Mouse (Mus musculus): ENCODE results near the gene Jph2. TPM values are rescaled to one million over a fixed set of nuclear protein-coding genes. Genes with fewer than 3 reads are reported as not detected.

The Jph2 gene
- total and polyA plus RNA-seq, 3 experiments = 193 to 391 (median 389) TPM

GRCm38 (mm10) chr2:163422895-163423660 lies 25.3 kb upstream of the Jph2 start:
- Histone ChIP-seq H3K9ac (ENCODE audit: low read depth, low read length) (no peak overlapping the region), H3K4me1 (ENCODE audit: control insufficient read depth, insufficient read depth, low read length) (peaks cover 5% of the 10 kb centered on the region), H3K4me3 (no peak overlapping the region), H3K27ac (no peak overlapping the region), H3K79me2 (replicated peaks; ENCODE audit: control insufficient read depth, insufficient read depth, low read length) (peaks cover 3% of the 10 kb centered on the region; the same call in 1 of the 2 replicates), H3K36me3 (ENCODE audit: control insufficient read depth, insufficient read depth, low read length) (peaks cover 6% of the 10 kb centered on the region; the same call in 1 of the 2 replicates), H3K27me3 (ENCODE audit: control insufficient read depth, insufficient read depth, low read length) (no peaks in the 10 kb centered on the region)
- WGBS = 56% methylated on average over 9 of the region's 9 CpGs
- DNase-seq = no peak
- intact Hi-C loops (cut with DNase I) = no loop called here
- TF ChIP-seq CTCF (IDR thresholded peaks at IDR 0.05) (no peak), POLR2A (IDR thresholded peaks at IDR 0.05; ENCODE audit: insufficient read depth, low read depth, low read length) (no peak), EP300 (IDR thresholded peaks at IDR 0.05; ENCODE audit: insufficient read depth, low read depth, low read length) (no peak)

DNA sequence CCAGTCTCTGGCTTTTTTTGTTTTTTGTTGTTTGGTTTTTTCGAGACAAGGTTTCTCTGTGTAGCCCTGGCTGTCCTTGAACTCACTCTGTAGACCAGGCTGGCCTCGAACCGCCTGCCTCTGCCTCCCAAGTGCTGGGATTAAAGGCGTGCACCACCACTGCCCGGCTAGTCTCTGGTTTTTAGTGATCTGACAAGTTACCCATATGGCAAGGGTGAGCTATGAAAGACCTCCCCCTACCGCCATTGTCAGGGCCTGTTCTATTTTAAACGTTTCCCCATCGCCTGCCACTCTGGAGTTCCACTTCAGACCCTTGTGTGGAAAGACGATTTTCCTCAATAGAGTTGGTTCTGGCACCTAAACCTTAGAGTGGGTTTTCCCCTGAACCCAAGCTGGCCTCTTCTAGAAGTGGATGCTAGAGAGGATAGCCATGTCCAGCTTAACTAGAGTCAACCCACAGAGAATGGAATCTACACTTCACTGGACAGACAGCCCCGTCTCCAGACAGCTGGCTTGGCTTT lies 22.6 kb upstream of the Jph2 start:
- H3K27me3 ChIP-seq (ENCODE audit: control insufficient read depth, insufficient read depth, low read length) = no peaks in the 10 kb centered on the region
- peaks cover 14% of the 10 kb centered on the region for H3K36me3 ChIP-seq (ENCODE audit: control insufficient read depth, insufficient read depth, low read length)
- DNase-seq = peak in 1 of 2 experiments; percentile 11
- WGBS = 8% methylated on average over 10 of the region's 10 CpGs
- H3K4me1 ChIP-seq (ENCODE audit: control insufficient read depth, insufficient read depth, low read length) = peaks cover 8% of the 10 kb centered on the region
- H3K4me3 ChIP-seq = peak overlapping the region; percentile 95
- TF ChIP-seq EP300 (IDR thresholded peaks at IDR 0.05; ENCODE audit: insufficient read depth, low read depth, low read length) (no peak), POLR2A (IDR thresholded peaks at IDR 0.05; ENCODE audit: insufficient read depth, low read depth, low read length) (no peak), CTCF (IDR thresholded peaks at IDR 0.05) (no peak)
- intact Hi-C loops (cut with DNase I) = loop anchor here (2.0 kb wide), 1 partner anchor 52 kb away; the partner anchor contains the start of gene Fitm2
- peak overlapping the region; percentile 91 for H3K27ac ChIP-seq
- peaks cover 3% of the 10 kb centered on the region; the same call in 1 of the 2 replicates for H3K79me2 ChIP-seq (replicated peaks; ENCODE audit: control insufficient read depth, insufficient read depth, low read length)
- H3K9ac ChIP-seq (ENCODE audit: low read depth, low read length) = peak overlapping the region; percentile 43

- Histone ChIP-seq H3K9ac (ENCODE audit: low read depth, low read length) (peak overlapping the region; percentile 86), H3K36me3 (ENCODE audit: control insufficient read depth, insufficient read depth, low read length) (peaks cover 20% of the 10 kb centered on the region), H3K4me3 (peak overlapping the region; percentile 100), H3K27me3 (ENCODE audit: control insufficient read depth, insufficient read depth, low read length) (no peaks in the 10 kb centered on the region), H3K4me1 (ENCODE audit: control insufficient read depth, insufficient read depth, low read length) (peaks cover 8% of the 10 kb centered on the region), H3K79me2 (replicated peaks; ENCODE audit: control insufficient read depth, insufficient read depth, low read length) (peaks cover 3% of the 10 kb centered on the region; the same call in 1 of the 2 replicates), H3K27ac (peak overlapping the region; percentile 95)
- TF ChIP-seq POLR2A (IDR thresholded peaks at IDR 0.05; ENCODE audit: insufficient read depth, low read depth, low read length) (peak; percentile 97), EP300 (IDR thresholded peaks at IDR 0.05; ENCODE audit: insufficient read depth, low read depth, low read length) (peak; percentile 58; the same call in 1 of the 2 replicates), CTCF (IDR thresholded peaks at IDR 0.05) (peak; percentile 65)
- under 1% methylated on average over 62 of the region's 71 CpGs for WGBS
- intact Hi-C loops (cut with DNase I) = loop anchor here (2.0 to 10.0 kb wide), 3 partner anchors 53 to 485 kb away; partner anchors contain the start of genes Fitm2, Srsf6 and Tox2
- peak; percentile 99 to 100 for DNase-seq
Measured at GRCm38 (mm10) chr2:163419346-163420045, 21.7 kb upstream of the Jph2 start.

GRCm38 (mm10) chr2:163418841-163419345 lies 21.1 kb upstream of the Jph2 start:
- Histone ChIP-seq H3K4me3 (peak overlapping the region; percentile 100), H3K4me1 (ENCODE audit: control insufficient read depth, insufficient read depth, low read length) (peaks cover 8% of the 10 kb centered on the region), H3K36me3 (ENCODE audit: control insufficient read depth, insufficient read depth, low read length) (peaks cover 25% of the 10 kb centered on the region), H3K27ac (peak overlapping the region; percentile 95), H3K79me2 (replicated peaks; ENCODE audit: control insufficient read depth, insufficient read depth, low read length) (peaks cover 3% of the 10 kb centered on the region; the same call in 1 of the 2 replicates), H3K9ac (ENCODE audit: low read depth, low read length) (peak overlapping the region; percentile 86), H3K27me3 (ENCODE audit: control insufficient read depth, insufficient read depth, low read length) (no peaks in the 10 kb centered on the region)
- DNase-seq = no peak
- TF ChIP-seq POLR2A (IDR thresholded peaks at IDR 0.05; ENCODE audit: insufficient read depth, low read depth, low read length) (no peak), CTCF (IDR thresholded peaks at IDR 0.05) (no peak), EP300 (IDR thresholded peaks at IDR 0.05; ENCODE audit: insufficient read depth, low read depth, low read length) (no peak)
- intact Hi-C loops (cut with DNase I) = loop anchor here (10.0 kb wide), 2 partner anchors 214 to 484 kb away; partner anchors contain the start of genes Srsf6 and Tox2
- under 1% methylated on average over 45 of the region's 50 CpGs for WGBS

- H3K9ac ChIP-seq (ENCODE audit: low read depth, low read length) = no peak overlapping the region
- intact Hi-C loops (cut with DNase I) = loop anchor here (10.0 kb wide), 2 partner anchors 213 to 483 kb away; partner anchors contain the start of genes Srsf6 and Tox2
Measured at GRCm38 (mm10) chr2:163417830-163418229, 20.0 kb upstream of the Jph2 start.

More at GRCm38 (mm10) chr2:163417830-163418229, 20.0 kb upstream of the Jph2 start:
- peaks cover 8% of the 10 kb centered on the region for H3K4me1 ChIP-seq (ENCODE audit: control insufficient read depth, insufficient read depth, low read length)
- peaks cover 3% of the 10 kb centered on the region; the same call in 1 of the 2 replicates for H3K79me2 ChIP-seq (replicated peaks; ENCODE audit: control insufficient read depth, insufficient read depth, low read length)
- H3K4me3 ChIP-seq = peak overlapping the region; percentile 100
- DNase-seq = no peak
- no peaks in the 10 kb centered on the region for H3K27me3 ChIP-seq (ENCODE audit: control insufficient read depth, insufficient read depth, low read length)
- no peak for TF ChIP-seq CTCF (IDR thresholded peaks at IDR 0.05)
- H3K27ac ChIP-seq = no peak overlapping the region
- peaks cover 25% of the 10 kb centered on the region for H3K36me3 ChIP-seq (ENCODE audit: control insufficient read depth, insufficient read depth, low read length)

Data from heart, adult 2 months (tissue).